Mouse (Mus musculus): Measurements from ENCODE around the gene Rassf7.
A peak's percentile ranks its signal among the peaks of the same experiment; 100 is the strongest.
"Not testable (repeated sequence)": the region's sequence is repeated elsewhere in the genome, so short reads cannot be mapped to it uniquely, and the experiment has no call there.

The Rassf7 gene

GRCm38 (mm10) chr7:141222696-141223215, 7.1 kb downstream of the Rassf7 start:
- DNase-seq (ENCODE audit: low spot score): no peak

GRCm38 (mm10) chr7:141226535-141226934, 10.9 kb downstream of the Rassf7 start:
- DNase-seq (ENCODE audit: low spot score): no peak

- no peak for DNase-seq (ENCODE audit: low spot score)
These were observed 12.1 kb downstream of the Rassf7 start for GRCm38 (mm10) chr7:141227796-141228195.

- peak; percentile 94 for DNase-seq (ENCODE audit: low spot score)
These were observed 12.8 kb downstream of the Rassf7 start, which contains the start of gene Phrf1 for GRCm38 (mm10) chr7:141228279-141229067. Gene Phrf1 (plus strand): TSS chr7:141228784.

- no peak for DNase-seq (ENCODE audit: low spot score)
These were observed 14.0 kb downstream of the Rassf7 start for GRCm38 (mm10) chr7:141229702-141230101.

GRCm38 (mm10) chr7:141230570-141230969, 14.9 kb downstream of the Rassf7 start:
- DNase-seq (ENCODE audit: low spot score): no peak

- DNase-seq (ENCODE audit: low spot score): no peak
These were observed 15.5 kb downstream of the Rassf7 start for GRCm38 (mm10) chr7:141231111-141231510.

- no peak for DNase-seq (ENCODE audit: low spot score)
These were observed 15.9 kb downstream of the Rassf7 start for GRCm38 (mm10) chr7:141231551-141231950.

- DNase-seq (ENCODE audit: low spot score): not testable (repeated sequence)
These were observed 34.8 kb downstream of the Rassf7 start for GRCm38 (mm10) chr7:141250486-141250885.

GRCm38 (mm10) chr7:141256159-141256558, 40.5 kb downstream of the Rassf7 start:
- no peak for DNase-seq (ENCODE audit: low spot score)

- DNase-seq (ENCODE audit: low spot score): no peak
These were observed 45.8 kb downstream of the Rassf7 start for GRCm38 (mm10) chr7:141261480-141261879.

GRCm38 (mm10) chr7:141263640-141264039, 48.0 kb downstream of the Rassf7 start:
- DNase-seq (ENCODE audit: low spot score): no peak

- DNase-seq (ENCODE audit: low spot score): no peak
These were observed 48.5 kb downstream of the Rassf7 start for GRCm38 (mm10) chr7:141264041-141264700.

- no peak for DNase-seq (ENCODE audit: low spot score)
These were observed 49.2 kb downstream of the Rassf7 start for GRCm38 (mm10) chr7:141264761-141265410.

GRCm38 (mm10) chr7:141265411-141265738, 49.7 kb downstream of the Rassf7 start:
- DNase-seq (ENCODE audit: low spot score): no peak

GRCm38 (mm10) chr7:141265739-141266561, 50.3 kb downstream of the Rassf7 start, which contains the start of gene Irf7:
Gene Irf7 (minus strand): TSS chr7:141266481.
- peak; percentile 34 for DNase-seq (ENCODE audit: low spot score)

Data from ovary, postnatal 10 days (tissue).